Mouse (Mus musculus): Measurements from ENCODE around the gene Soat1.

Gene Soat1

DNA sequence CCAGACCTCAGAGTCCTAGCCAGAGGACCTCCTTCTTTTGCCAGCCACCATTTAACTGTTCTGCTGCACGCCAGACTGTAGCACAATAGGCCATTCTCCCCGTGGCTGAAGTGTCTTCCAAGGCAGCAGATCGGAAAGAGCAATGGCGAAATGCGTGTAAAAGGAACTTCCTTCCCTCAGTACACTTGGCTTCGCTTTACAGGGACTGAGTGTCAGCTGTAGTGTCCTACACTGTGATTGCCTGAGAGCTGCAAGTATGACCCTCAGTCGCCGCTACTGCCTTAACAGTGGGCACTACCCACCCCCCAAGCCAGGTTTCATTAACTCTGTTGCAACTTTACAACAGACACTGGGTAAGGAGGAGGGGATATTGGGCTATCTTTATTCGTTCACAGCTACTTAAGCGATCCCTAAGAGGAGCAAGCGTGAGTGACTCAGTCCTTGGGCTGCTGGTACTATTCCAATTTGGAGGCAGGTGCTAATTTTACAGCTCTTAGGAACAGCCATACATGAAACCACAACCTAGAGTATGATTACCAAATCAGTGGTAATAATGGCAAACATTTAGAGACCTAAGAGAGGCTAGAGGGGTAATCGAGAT is 6.4 kb downstream of the Soat1 start:
- no peak for DNase-seq (ENCODE audit: extremely low read depth, insufficient read length, low spot score)

DNA sequence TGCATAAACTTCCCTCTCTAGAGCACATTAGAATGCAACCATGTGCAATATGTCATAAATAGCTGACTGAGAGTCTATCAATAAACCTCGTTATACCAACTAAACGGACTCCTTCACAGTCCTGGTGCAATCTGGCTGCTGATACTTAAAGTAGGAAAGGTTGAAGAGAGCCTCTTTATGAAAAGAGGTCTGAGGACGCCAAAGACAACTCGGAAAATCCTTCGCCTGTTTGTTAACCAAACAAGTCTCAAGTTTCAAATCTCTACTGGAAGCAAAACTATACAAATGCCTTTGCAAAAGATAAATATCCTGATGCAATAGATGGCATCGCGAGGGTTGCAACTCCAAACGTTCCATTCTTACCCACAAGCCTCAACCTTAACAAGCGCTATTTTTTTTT is 9.2 kb downstream of the Soat1 start:
- no peak for DNase-seq (ENCODE audit: extremely low read depth, insufficient read length, low spot score)

DNA sequence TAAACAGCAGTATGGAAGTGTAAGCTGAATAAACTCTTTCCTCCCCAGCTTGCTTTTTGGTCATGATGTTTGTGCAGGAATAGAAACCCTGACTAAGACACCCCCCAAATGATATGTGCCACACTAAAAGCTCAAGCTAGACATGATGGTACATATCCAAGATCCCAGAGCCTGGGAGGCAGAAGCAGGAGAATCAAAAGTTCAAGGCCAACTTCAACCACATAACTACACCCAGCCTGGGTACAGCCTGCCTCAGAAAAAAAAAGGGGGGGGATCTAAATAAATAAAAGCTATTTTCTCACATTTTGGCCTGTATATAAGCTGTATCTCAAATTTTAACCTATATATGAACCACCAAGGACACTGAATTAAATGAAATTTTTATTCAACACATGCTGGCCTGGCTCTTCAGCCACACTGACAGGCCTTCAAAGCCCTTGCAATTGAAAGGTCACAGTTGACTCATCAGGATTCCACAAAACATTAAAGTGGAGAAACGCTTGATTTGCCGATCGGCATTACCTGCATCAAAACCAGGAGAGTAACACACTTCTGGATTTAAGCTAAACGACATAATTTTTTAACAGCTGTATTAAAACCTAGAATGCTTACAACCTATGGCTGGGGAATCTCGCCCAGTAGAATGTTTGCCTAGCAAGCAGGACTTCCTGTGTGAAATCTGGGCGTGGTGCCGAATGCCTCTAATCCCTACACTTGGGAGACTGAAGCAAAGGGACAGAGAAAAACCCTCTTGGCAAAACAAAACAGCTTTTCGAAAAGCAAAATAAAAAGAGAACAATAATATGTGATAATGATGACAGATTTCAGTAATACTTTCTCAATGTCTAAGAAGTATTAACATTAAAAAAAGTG is 9.9 kb downstream of the Soat1 start:
- DNase-seq (ENCODE audit: extremely low read depth, insufficient read length, low spot score), result no peak

DNA sequence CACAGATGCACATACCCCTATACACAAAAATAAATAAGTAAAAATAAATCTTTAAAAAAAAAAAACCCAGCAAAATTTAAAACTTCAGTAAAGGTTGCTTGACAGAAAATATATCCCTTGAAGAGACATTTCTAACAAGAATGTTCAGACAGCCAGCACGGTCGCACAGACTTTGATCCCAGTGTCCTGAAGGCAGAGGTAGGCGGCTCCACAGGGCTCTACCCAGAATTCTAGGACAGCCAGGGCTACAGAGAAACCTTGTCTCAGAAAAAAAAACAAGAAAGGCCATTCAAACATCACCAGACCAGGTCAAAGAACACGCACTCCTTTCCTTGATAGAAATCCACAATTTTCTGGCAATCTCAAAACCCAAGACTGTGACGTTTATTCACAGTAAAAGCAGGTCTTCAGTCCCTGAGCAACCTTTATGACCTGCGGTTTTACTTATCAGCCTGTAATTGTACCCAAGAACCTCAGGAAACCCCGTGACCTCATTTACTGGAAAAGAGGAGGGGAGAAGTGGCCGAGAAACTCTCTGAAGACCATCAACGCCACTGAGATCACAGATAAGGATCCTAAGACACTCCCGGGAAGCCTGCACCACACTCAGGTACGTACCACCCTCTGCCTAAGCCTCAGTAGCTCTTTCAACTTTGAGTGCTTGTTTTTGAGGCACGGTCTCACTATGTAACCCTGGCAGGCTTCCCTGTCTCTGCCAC is 11.7 kb downstream of the Soat1 start:
- DNase-seq (ENCODE audit: extremely low read depth, insufficient read length, low spot score), result no peak

DNA sequence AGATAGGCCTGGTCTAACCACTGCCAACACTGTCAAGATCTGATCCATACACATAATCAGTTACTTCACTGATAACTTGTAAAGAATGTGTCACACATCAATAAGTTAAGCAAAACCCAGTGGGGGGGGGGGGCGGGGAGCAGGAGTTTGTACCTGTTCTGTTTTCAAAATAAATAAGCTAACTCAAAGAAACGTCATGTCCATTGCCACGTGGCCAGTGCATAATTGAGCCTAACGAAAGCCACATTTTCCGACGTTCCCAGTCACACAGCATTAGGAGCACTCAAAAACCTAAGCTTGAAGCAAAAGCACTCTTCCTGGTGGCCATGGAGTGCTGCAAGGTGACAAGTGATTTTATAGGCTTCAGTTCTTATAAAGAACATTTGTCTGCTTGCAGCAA is 13.1 kb downstream of the Soat1 start:
- no peak for DNase-seq (ENCODE audit: extremely low read depth, insufficient read length, low spot score)

DNA sequence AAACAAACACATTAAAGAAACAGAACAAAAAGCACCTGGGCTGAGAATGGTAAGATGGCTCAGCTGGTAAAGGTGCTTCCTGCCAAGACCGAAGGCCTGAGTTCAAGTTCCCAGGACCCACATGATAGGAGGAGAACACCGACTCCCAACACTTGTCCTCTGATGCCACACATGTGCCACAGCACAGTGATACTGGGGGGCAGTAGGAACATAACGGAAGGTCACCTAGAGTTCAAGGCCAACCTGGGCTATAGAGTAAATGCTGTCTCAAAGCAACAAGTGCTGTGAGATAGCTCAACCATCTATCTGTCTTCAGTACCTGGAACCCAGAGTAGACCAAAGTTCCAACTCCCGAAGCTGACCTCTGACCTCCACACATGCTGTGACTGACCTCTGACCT is 13.9 kb downstream of the Soat1 start:
- no peak for DNase-seq (ENCODE audit: extremely low read depth, insufficient read length, low spot score)

DNA sequence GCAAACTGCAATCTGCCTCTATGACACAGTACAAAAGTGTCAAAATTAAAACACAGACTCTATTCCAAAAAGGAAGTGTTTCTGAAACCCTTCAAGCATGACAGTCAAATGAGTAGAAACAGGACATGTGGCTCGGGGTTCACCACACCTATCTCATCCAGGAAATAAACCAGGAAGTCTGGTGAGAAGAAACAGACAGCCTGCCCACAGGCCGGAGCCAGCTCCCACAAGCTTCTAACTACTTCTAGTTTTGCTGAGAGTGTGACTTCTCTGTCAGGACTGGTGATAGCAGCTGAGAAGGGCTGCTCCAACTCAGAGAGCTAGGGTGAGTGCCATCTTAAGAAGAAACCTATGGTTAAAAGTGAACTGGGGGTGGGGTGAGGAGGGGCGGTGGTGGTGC is 14.4 kb downstream of the Soat1 start:
- DNase-seq (ENCODE audit: extremely low read depth, insufficient read length, low spot score), result no peak

DNA sequence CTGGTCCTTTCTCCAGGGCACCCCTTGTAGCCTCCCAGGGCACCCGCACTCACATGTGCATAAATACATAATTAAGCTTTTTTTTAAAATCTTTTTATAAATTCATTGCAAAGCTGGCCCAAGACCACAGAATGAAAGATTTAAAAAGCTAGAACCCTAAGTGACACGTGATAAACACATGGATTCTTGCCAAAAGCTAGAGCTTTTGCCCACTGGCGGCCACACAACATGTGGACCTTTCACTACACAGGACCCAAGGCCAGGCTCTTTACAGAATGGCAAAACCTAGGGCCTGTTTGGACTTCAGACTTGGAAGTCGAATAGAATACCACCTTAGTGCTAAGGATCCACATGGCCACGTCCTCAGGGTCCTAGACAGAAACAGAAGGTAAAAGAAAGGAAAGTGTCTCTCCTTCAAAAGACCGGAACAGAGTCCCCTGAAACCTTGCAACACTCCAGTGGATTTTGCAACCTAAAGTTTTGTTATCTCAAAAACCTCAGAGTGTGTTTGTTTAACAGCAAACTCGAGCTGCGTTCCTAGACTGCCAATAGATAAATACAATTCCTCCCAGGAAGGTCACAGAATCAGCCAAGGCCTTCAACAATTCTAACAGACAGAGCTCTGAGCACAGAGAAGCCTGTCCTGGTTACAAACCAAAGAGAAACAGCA is 15.6 kb downstream of the Soat1 start:
- DNase-seq (ENCODE audit: extremely low read depth, insufficient read length, low spot score), result no peak

DNA sequence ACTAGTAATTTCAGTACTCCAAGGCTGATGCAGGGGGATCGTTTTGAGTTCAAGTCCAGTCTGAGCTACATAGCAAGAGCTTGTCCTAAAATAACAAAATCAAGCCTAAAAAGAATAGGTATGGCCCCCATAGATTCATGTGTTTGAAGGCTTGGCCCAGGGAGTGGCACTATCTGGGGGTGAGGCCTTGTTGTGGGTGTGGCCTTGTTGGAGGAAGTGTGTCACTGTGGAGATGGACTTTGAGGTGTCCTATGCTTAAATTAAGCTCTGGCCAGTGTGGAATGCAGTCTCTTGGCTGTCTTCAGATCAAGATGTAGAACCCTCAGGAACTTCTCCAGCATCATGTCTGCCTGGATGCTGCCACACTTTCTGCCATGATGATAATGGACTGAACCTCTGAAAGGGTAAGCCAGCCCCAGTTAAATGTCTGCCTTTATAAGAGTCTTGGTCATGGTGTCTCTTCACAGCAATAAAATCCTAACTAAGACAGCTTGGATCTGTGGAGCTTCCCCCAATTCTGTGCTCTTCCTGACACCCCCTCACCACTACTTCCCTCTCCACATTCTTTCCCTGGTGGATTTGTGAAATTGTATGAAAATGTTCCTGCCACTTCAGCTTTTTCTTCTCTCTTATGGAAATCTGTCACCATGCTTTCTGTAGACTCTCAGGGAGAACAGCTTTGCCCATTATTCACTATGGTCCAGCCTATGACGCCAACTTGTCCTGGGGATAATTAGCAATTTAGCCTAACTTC is 18.9 kb downstream of the Soat1 start:
- no peak for DNase-seq (ENCODE audit: extremely low read depth, insufficient read length, low spot score)

DNA sequence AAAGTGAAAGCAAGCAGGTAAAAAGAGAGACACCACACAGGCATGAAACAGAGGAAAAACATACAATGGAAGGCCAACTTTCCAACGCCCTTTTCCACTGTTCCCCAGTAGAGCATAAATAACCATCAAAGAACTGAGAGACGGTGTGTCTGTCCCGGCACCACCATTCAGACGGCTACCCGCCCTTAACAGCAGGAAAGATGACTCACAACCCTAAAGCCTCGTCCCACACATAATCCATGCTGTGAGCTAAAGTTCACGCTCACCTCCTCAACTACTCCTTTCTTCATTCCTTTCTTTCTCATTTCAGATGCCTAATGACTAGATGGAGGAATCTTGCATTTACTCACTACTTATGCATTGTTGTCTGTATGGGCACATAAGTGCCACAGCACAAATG is 19.7 kb downstream of the Soat1 start:
- DNase-seq (ENCODE audit: extremely low read depth, insufficient read length, low spot score), result no peak

DNA sequence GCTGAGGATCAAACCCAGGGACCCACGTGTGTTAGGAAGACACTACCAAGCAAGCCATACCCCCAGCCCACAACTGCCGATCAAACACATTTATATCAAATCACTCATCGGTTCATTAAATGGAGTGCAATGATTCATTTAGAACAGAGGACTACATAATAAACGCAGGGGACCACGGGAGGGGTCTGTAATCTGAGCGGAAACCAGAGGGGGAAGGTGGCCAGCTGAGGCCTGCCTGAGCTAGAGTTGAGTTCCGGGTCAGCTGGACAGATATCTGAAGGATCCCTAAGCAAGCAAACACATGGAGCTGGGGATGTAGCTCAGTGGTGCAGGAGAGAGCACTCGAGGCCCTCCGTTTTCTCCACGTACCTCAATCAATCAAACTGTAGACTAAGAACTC is 20.3 kb downstream of the Soat1 start:
- DNase-seq (ENCODE audit: extremely low read depth, insufficient read length, low spot score), result no peak

DNA sequence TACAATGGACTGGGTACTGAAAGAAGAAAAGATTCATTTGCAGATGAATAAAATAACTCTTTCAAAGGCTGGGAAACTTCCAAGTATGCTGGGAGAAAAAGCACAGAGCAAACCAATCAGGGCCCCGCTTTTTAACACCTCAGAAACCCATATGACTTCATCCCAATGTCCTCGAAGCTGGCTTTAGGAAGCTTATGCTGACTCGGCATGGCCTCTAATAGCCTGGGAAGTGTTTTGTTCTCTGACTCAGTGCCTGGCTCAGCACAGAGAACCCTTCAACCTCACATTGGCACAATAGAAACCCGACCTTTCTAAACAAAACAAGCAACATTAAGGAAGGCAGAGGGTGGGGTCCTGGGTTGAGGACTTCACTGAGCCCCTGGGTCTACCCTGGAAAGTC is 23.7 kb downstream of the Soat1 start:
- DNase-seq (ENCODE audit: extremely low read depth, insufficient read length, low spot score), result peak; percentile 28

DNA sequence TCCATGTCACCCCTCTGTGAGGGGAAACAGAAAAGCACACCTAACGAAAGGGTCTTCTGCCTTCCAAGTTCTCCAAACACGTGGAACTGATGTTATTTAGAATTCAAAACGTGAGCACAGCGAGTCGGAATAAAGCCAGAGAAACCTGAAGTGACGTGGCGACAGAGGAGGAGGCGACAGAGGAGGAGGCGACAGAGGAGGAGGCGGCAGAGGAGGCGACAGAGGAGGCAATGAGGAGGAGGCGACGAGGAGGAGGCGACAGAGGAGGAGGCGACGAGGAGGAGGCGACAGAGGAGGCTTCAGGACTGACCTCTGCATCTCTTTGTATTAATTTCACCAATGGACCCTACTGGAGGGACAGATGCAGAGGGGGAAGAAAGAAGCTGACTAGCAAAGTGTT is 24.4 kb downstream of the Soat1 start:
- no peak for DNase-seq (ENCODE audit: extremely low read depth, insufficient read length, low spot score)

DNA sequence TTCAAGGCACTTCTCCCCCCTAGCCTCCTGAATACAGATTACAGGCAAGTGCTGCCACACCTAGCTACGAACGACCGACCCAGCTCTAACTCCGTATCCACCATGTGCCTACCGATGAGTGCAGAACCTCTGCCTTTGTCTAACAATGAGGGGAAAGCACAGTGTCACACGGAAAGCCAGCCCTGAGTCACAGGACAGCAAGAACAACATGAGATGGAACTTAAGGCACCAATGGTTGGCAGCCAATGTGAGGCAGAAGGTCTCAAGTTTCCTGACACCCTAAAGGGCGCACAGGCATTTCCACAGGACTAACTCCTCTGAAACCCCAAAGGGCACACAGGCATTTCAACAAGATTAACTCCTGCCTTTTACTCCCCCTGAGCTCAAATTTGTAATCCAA is 25.0 kb downstream of the Soat1 start:
- no peak for DNase-seq (ENCODE audit: extremely low read depth, insufficient read length, low spot score)

DNA sequence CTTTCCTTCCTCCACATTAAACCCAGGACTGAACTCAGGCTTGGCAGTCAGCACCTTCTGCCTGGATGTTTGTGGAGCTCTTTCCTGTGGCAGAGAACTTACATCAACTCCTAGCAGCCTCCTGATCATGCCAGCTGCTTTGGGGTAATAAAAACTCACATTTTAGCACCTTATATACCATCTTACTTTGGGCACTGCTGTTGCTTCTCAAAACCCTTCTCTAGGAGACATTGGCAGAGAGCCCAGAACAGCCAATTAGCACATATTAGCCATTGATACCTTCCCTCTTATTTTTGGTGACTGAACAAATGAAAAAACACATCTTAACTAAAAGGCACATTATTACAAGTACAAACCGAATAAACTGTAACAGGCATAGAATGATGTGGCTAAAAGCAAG is 29.1 kb downstream of the Soat1 start:
- DNase-seq (ENCODE audit: extremely low read depth, insufficient read length, low spot score), result no peak

DNA sequence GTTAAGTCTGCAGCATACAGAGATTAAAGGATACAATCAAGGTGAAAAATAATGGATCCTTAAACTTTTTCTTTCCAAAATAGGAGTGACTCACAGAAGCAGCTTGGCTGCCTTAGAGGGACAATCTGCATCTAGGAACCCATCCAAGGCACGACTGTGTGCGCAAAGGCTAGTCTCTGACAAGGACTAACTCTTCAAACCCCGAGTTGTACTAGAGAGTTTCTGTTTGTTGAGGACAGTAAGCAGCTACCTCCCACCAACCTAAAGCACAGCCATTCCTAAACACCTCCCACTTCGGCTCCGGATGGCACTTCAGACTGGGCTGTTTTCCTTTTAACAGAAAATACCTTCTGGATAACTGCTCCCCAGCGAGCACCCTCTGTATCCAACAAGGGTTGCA is 31.4 kb downstream of the Soat1 start:
- no peak for DNase-seq (ENCODE audit: extremely low read depth, insufficient read length, low spot score)

DNA sequence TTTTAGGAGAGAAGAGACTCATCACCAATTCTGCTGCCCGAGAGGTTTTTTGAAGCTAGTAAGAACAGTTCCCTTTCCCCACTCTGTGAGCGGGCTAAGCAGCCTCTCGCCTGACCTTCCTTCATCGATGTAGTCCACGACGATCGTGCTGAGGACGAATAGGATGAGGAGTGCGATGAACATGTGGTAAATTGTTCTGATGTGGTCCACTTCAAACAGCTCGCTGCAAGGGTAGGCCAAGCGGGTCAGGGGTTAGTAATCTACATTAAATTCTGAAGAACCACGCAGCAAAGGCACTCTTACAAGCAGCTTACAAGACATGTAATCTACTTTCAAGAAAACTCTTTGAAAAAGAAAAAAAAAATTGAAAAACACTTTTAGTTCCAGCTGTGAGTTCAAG is 31.9 kb downstream of the Soat1 start:
- no peak for DNase-seq (ENCODE audit: extremely low read depth, insufficient read length, low spot score)

DNA sequence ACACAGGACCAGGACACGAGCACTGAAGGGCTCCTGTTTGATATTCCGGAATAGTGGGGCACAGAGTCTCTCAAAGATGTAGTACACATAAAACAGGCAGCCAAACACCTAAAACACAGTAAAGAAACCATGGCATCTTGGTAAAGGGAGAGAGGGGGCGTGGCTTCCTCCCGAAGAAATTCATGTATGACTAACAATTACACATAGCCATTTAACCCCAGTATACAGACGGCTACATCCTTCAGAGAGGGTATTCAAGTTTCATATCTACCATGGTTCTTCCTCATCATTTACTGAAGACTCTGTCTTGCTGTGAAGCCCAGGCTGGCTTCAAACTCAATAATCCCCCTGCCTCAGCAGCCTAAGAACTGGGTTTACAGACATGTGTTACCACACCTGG is 36.4 kb downstream of the Soat1 start:
- no peak for DNase-seq (ENCODE audit: extremely low read depth, insufficient read length, low spot score)

DNA sequence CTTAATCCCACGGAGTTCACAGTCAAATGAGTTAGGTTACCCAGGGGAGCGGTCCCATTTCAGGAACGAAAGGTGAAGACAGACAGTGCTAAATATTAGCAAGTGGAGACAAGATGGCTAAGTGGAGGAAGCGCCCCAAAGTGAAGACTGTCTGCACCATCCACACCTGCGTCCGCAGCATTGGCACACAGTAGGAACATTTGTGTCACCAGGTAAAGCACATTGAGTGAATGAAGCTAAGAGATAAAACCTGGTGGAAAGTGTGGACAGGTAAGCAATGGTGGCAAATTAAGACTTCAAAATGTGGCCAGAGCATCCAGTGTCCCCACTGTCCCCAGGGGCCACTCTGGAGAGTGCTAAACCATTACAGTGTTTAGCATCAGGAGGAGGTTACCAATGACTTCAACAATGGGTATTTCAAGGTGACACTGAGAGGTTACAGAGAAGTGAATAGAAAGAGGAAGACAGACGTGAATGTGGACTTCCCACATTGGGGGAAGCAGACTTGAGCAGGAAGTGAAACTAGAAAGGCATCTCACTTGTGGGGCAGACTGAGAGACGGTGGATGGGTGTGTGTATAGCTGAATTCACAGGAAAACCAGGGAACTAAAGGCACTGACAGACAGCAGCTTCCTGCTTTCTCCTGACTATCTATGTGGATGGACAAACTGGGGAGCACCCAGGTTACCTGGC is 37.0 kb downstream of the Soat1 start:
- DNase-seq (ENCODE audit: extremely low read depth, insufficient read length, low spot score), result no peak

DNA sequence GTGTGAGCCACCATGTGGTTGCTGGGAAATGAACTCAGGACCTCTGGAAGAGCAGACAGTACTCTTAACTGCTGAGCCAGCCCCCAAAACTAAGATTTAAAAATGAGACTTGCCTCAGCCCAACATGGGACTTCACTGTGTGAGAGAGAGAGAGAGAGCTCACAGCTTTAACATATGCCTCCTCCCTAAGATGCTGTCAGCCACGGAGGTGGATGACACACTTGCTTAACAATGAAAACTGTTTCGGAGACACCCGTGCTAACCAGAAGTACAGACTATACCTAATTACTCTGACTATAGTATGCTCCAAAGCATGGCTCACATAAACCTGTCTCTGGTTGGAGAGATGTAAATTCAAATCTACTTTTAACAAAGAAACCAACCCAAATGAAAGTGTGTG is 40.6 kb downstream of the Soat1 start:
- DNase-seq (ENCODE audit: extremely low read depth, insufficient read length, low spot score), result no peak

Measured in 3134 (cell line).